Mouse (Mus musculus) intestine, postnatal 0 days (tissue): ENCODE measurements around the gene Abcd3. TPM values are rescaled to one million over a fixed set of nuclear protein-coding genes. Genes with fewer than 3 reads are reported as not detected.

Experiments used
- ATAC-seq: fragments of 200-750 bp; cut with Nextera tagmentation; 2 replicates; pipeline ENCODE4 v1.8.0; 2017; ENCODE audit warnings: mild to moderate bottlenecking, moderate TSS enrichment, moderate library complexity
- H3K27ac ChIP-seq: fragments of 300-500 bp; sonication (generic); 2 replicates; pipeline ENCODE4 v1.5.1; 2014; ENCODE audit warnings: mild to moderate bottlenecking, low read depth, low read length, moderate library complexity
- H3K27me3 ChIP-seq: fragments of 300-500 bp; sonication (generic); replicated peaks from 2 replicates; pipeline ENCODE4 v1.6.1; 2014; ENCODE audit warnings: low read length, mixed read lengths; ENCODE audit not compliant: control insufficient read depth, insufficient read depth
- H3K36me3 ChIP-seq: fragments of 300-500 bp; sonication (generic); 2 replicates; pipeline ENCODE4 v1.6.1; 2014; ENCODE audit warnings: mild to moderate bottlenecking, moderate library complexity; ENCODE audit not compliant: control insufficient read depth, insufficient read depth
- H3K4me1 ChIP-seq: fragments of 300-500 bp; sonication (generic); replicated peaks from 2 replicates; pipeline ENCODE4 v1.6.1; 2014; ENCODE audit warnings: antibody characterized with exemption, low read length, mixed read lengths; ENCODE audit not compliant: control insufficient read depth, insufficient read depth
- H3K4me2 ChIP-seq: fragments of 300-500 bp; sonication (generic); replicated peaks from 2 replicates; pipeline ENCODE4 v1.6.1; 2014; ENCODE audit warnings: low read depth, mild to moderate bottlenecking, moderate library complexity
- H3K4me3 ChIP-seq: fragments of 300-500 bp; sonication (generic); 2 replicates; pipeline ENCODE4 v1.5.1; 2014; ENCODE audit warnings: low read depth, low read length
- H3K9ac ChIP-seq: fragments of 300-500 bp; sonication (generic); 2 replicates; pipeline ENCODE4 v1.6.1; 2014; ENCODE audit warnings: mild to moderate bottlenecking, low read depth, low read length
- H3K9me3 ChIP-seq: fragments of 300-500 bp; sonication (generic); 2 replicates; pipeline ENCODE4 v1.6.1; 2016; ENCODE audit warnings: mixed run types; ENCODE audit not compliant: control insufficient read depth
- CTCF ChIP-seq: sonication (generic); IDR thresholded peaks from 2 replicates; pipeline ENCODE4 v1.5.1; 2016; ENCODE audit warnings: low read depth, mild to moderate bottlenecking, control low read depth, antibody characterized with exemption, moderate library complexity
- WGBS: fragments of 180-500 bp; shearing (Covaris S2); extraction: QIAGEN DNeasy Blood & Tissue Kit; methylation state at CpG from one replicate; pipeline ENCODE4 v1.1.7; 2014; 5-methylcytosine and 5-hydroxymethylcytosine counted together
- polyA plus RNA-seq: library from polyadenylated mRNA; unstranded; fragments of >200 nt; fragmentation: Nextera tagmentation; extraction: Ambion mirVana; gene quantifications from 2 replicates; pipeline ENCODE4 v1.2.1, GENCODE M21; 2015

Gene Abcd3
- polyA plus RNA-seq: 46.9 and 53.0 TPM in 2 replicates

GRCm38 (mm10) chr3:121814877-121815548 lies at the start of gene Abcd3:
Abcd3 (minus strand) TSS chr3:121815302.
- H3K9me3 ChIP-seq: no peaks in the 10 kb centered on the region
- WGBS: under 1% methylated on average over 82 of the region's 99 CpGs
- ATAC-seq: peak; percentile 86
- no peaks in the 10 kb centered on the region for H3K36me3 ChIP-seq
- H3K9ac ChIP-seq: peak within 1 kb of the TSS; percentile 96
- peak within 1 kb of the TSS; percentile 78 for H3K4me2 ChIP-seq
- TF ChIP-seq CTCF: no peak; the same call in 1 of the 2 replicates
- H3K27me3 ChIP-seq: no peaks in the 10 kb centered on the region
- peak within 1 kb of the TSS; percentile 98 for H3K27ac ChIP-seq
- peak within 1 kb of the TSS; percentile 90 for H3K4me3 ChIP-seq
- H3K4me1 ChIP-seq: 0 out of 2 replicates have a peak, but pooled peaks cover 7% of the 10 kb centered on the region

DNA sequence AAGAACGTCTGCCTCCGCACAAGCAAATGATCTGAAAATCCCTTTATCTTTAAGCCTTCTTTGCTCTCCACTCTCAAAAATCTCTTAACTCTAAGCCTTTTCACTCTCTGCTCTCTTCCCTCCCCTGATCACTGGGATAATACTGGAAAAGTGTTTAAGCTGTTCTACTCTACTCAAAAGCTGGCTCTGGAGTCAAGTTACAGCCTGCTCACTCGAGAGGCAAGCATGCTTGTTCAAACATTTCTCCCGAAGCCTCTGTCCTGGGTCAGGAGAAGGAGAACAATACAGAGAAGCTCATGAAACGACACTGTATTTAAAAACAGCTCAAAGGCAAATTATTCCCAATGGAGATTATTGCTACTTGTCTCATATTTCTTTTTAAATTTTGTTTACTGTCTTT lies 44.0 kb upstream of the Abcd3 start:
- WGBS: 39% methylated on average over 5 of the region's 5 CpGs
- ATAC-seq: no peak
- H3K27ac ChIP-seq: no peak overlapping the region

DNA sequence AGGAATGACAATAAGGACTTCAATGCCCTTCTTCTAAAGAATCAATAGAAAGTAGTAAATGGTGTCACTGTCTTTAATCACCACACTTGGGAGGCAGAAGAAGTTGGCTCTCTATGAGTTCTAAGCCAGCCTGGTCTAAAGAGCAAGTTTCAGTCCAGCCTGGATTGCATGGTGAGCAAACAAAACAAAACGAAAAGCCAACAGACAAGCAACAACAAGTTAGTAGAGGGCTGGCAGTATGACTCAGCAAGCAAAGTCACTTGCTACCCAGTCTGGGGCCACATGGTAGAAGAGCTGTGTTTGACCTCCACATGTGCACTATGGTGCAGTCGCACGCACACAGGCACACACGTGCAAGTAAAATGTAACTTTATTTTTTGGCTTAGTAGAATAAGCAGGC lies 41.0 kb upstream of the Abcd3 start:
- no peak overlapping the region for H3K4me3 ChIP-seq
- ATAC-seq: no peak
- H3K9ac ChIP-seq: no peak overlapping the region
- H3K27ac ChIP-seq: no peak overlapping the region
- no peak for TF ChIP-seq CTCF
- no peaks in the 10 kb centered on the region for H3K27me3 ChIP-seq
- 94% methylated on average over 4 of the region's 4 CpGs for WGBS
- H3K9me3 ChIP-seq: no peaks in the 10 kb centered on the region
- H3K36me3 ChIP-seq: no peaks in the 10 kb centered on the region
- no peak overlapping the region for H3K4me2 ChIP-seq
- H3K4me1 ChIP-seq: no peaks in the 10 kb centered on the region

More for the DNA sequence above, 44.0 kb upstream of the Abcd3 start:
- Histone ChIP-seq H3K36me3 (no peaks in the 10 kb centered on the region), H3K27me3 (no peaks in the 10 kb centered on the region), H3K9me3 (no peaks in the 10 kb centered on the region), H3K9ac (no peak overlapping the region), H3K4me1 (no peaks in the 10 kb centered on the region), H3K4me3 (no peak overlapping the region), H3K4me2 (no peak overlapping the region)
- TF ChIP-seq CTCF: no peak

- Histone ChIP-seq H3K4me1 (no peaks in the 10 kb centered on the region), H3K9ac (no peak overlapping the region), H3K27me3 (no peaks in the 10 kb centered on the region), H3K27ac (no peak overlapping the region), H3K36me3 (no peaks in the 10 kb centered on the region), H3K4me2 (no peak overlapping the region), H3K9me3 (no peaks in the 10 kb centered on the region), H3K4me3 (no peak overlapping the region)
- peak; percentile 77 for ATAC-seq
- 35% methylated on average over 5 of the region's 5 CpGs for WGBS
- no peak for TF ChIP-seq CTCF
These were observed 38.8 kb upstream of the Abcd3 start for GRCm38 (mm10) chr3:121853781-121854520.

DNA sequence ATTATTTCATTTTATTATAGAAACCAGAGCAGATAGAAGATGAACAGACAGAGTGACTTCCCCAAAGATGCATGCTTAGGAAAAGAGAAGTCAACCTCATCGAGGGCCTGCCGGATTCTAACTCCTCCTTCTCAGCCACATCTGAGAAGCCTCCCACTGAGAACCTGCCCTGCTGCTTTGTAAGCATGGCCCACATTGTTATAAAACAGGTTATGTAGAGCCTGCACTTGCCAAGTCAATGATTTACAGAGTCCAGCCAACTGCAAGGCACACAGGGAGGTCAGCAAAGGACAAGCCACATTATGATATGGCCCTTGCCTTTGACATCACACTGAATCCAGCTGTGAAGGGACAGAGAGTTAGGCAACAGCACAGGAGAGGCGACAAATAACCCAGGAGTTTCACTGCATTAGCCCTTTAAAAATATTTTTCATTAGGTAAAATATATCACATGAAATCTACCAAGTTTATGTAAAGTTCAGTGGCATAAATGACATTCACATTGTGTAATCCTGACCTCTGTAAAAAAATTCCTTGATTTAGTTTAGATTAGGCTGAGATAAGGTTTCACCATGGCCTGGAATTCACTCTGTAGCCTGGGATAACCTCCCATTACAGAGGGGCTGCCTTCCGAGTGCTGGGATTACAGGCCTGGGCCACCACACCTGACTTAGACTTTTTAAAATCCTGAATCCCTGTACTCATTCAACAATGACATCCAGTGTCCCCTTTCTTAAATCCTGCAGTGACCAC lies 37.1 kb upstream of the Abcd3 start:
- peak; percentile 97 for ATAC-seq

GRCm38 (mm10) chr3:121851006-121851405 lies 35.9 kb upstream of the Abcd3 start:
- H3K4me3 ChIP-seq: no peak overlapping the region
- H3K27me3 ChIP-seq: no peaks in the 10 kb centered on the region
- WGBS: 87% methylated on average over 3 of the region's 3 CpGs
- no peak overlapping the region for H3K4me2 ChIP-seq
- no peaks in the 10 kb centered on the region for H3K36me3 ChIP-seq
- no peak for TF ChIP-seq CTCF
- ATAC-seq: no peak
- H3K9me3 ChIP-seq: no peaks in the 10 kb centered on the region
- H3K9ac ChIP-seq: no peak overlapping the region
- no peaks in the 10 kb centered on the region for H3K4me1 ChIP-seq
- no peak overlapping the region for H3K27ac ChIP-seq

More for the DNA sequence above, 37.1 kb upstream of the Abcd3 start:
- H3K9me3 ChIP-seq: no peaks in the 10 kb centered on the region
- peak overlapping the region; percentile 29; the same call in 1 of the 2 replicates for H3K27ac ChIP-seq
- no peak overlapping the region for H3K9ac ChIP-seq
- 33% methylated on average over 4 of the region's 4 CpGs for WGBS
- H3K4me1 ChIP-seq: no peaks in the 10 kb centered on the region
- H3K4me3 ChIP-seq: no peak overlapping the region
- no peaks in the 10 kb centered on the region for H3K36me3 ChIP-seq
- no peak overlapping the region for H3K4me2 ChIP-seq
- TF ChIP-seq CTCF: no peak
- no peaks in the 10 kb centered on the region for H3K27me3 ChIP-seq
